Mouse (Mus musculus) heart, adult 18-20 months (tissue): ENCODE results near the gene Ciz1. TPM values are rescaled to one million over a fixed set of nuclear protein-coding genes. Genes with fewer than 3 reads are reported as not detected.
A peak's percentile ranks its signal among the peaks of the same experiment; 100 is the strongest.

Experiments used
- DNase-seq, 2 experiments: peaks; one replicate each; pipeline ENCODE4 v3.0.0; 2021 to 2022; ENCODE audit warnings: mixed read lengths in 1 of 2
- total RNA-seq, 2 experiments: library from RNA; stranded (reverse); gene quantifications; 2 replicates each; pipeline ENCODE4 v1.2.3; 2021

Ciz1 gene
- total RNA-seq, 2 experiments from 2014 or later = 19.1 to 27.2 TPM

GRCm38 (mm10) chr2:32319586-32320580 is 32.2 kb upstream of the Ciz1 start:
- DNase-seq = peak; percentile 48 to 56

GRCm38 (mm10) chr2:32320721-32321120 is 31.4 kb upstream of the Ciz1 start:
- no peak for DNase-seq

GRCm38 (mm10) chr2:32321591-32322298 is 30.4 kb upstream of the Ciz1 start:
- no peak for DNase-seq

- no peak for DNase-seq
Measured at GRCm38 (mm10) chr2:32322754-32323741, 29.1 kb upstream of the Ciz1 start.

GRCm38 (mm10) chr2:32324322-32324721 is 27.8 kb upstream of the Ciz1 start:
- DNase-seq = no peak

GRCm38 (mm10) chr2:32325342-32325741 is 26.8 kb upstream of the Ciz1 start:
- no peak for DNase-seq

- DNase-seq = no peak
Measured at GRCm38 (mm10) chr2:32327200-32327599, 24.9 kb upstream of the Ciz1 start.

- no peak for DNase-seq
Measured at GRCm38 (mm10) chr2:32328911-32329460, 23.1 kb upstream of the Ciz1 start.

- no peak for DNase-seq
Measured at GRCm38 (mm10) chr2:32329531-32329930, 22.6 kb upstream of the Ciz1 start.

GRCm38 (mm10) chr2:32332159-32332558 is 20.0 kb upstream of the Ciz1 start:
- DNase-seq = no peak

- DNase-seq = no peak
Measured at GRCm38 (mm10) chr2:32335888-32336287, 16.2 kb upstream of the Ciz1 start.

- DNase-seq = no peak
Measured at GRCm38 (mm10) chr2:32339912-32340642, 12.1 kb upstream of the Ciz1 start.

GRCm38 (mm10) chr2:32340836-32341633 is 11.1 kb upstream of the Ciz1 start:
- no peak for DNase-seq

GRCm38 (mm10) chr2:32341634-32341939 is 10.5 kb upstream of the Ciz1 start:
- DNase-seq = no peak

- no peak for DNase-seq
Measured at GRCm38 (mm10) chr2:32342039-32342438, 10.1 kb upstream of the Ciz1 start.

GRCm38 (mm10) chr2:32342539-32343350 is 9.4 kb upstream of the Ciz1 start:
- peak; percentile 67 to 83 for DNase-seq

- no peak for DNase-seq
Measured at GRCm38 (mm10) chr2:32343351-32343671, 8.8 kb upstream of the Ciz1 start.

- DNase-seq = no peak
Measured at GRCm38 (mm10) chr2:32344056-32344455, 8.1 kb upstream of the Ciz1 start.

GRCm38 (mm10) chr2:32344598-32345321 is 7.4 kb upstream of the Ciz1 start:
- DNase-seq = no peak
